Mouse (Mus musculus) heart, postnatal 14 days (tissue): ENCODE results near the gene Ube2r2. TPM values are rescaled to one million over a fixed set of nuclear protein-coding genes. Genes with fewer than 3 reads are reported as not detected.

Source experiments
- total RNA-seq, 2 experiments: library from RNA; stranded (reverse); gene quantifications; 2 replicates each; pipeline ENCODE4 v1.2.3; 2021

Gene Ube2r2
- total RNA-seq, 2 experiments from 2014 or later, result 121 to 132 TPM

Other genes starting within 250 kb of the Ube2r2 start
- under 1 TPM in 1 of 2 experiments, not detected in 1; 0.90 TPM for gene Spink4, start 215.7 kb upstream of the Ube2r2 start, total RNA-seq
- gene Bag1, start 187.4 kb upstream of the Ube2r2 start, total RNA-seq, result 100 to 1,000 TPM; 193 to 198 TPM
- 10 to 100 TPM; 32.9 to 37.3 TPM for gene Chmp5, start 187.3 kb upstream of the Ube2r2 start, total RNA-seq
- 10 to 100 TPM; 24.7 to 25.4 TPM for gene Nfx1, start 164.8 kb upstream of the Ube2r2 start, total RNA-seq
- 10 to 100 TPM; 38.2 to 43.8 TPM for gene Aqp7, start 87.6 kb upstream of the Ube2r2 start, total RNA-seq
- under 1 TPM; 0.88 to 0.91 TPM for gene Aqp3, start 37.6 kb upstream of the Ube2r2 start, total RNA-seq
- gene Nol6, start 11.3 kb upstream of the Ube2r2 start, total RNA-seq, result 10 to 100 TPM; 16.3 to 16.8 TPM
- 10 to 100 TPM; 65.3 to 66.0 TPM for gene Ubap2, start 139.4 kb downstream of the Ube2r2 start, total RNA-seq
- gene Dcaf12, start 179.1 kb downstream of the Ube2r2 start, total RNA-seq, result 10 to 100 TPM; 52.9 to 57.9 TPM
- gene Ubap1, start 213.3 kb downstream of the Ube2r2 start, total RNA-seq, result 10 to 100 TPM; 32.9 to 34.2 TPM